Mouse (Mus musculus): ENCODE data around the gene Akap7.

Gene Akap7

DNA sequence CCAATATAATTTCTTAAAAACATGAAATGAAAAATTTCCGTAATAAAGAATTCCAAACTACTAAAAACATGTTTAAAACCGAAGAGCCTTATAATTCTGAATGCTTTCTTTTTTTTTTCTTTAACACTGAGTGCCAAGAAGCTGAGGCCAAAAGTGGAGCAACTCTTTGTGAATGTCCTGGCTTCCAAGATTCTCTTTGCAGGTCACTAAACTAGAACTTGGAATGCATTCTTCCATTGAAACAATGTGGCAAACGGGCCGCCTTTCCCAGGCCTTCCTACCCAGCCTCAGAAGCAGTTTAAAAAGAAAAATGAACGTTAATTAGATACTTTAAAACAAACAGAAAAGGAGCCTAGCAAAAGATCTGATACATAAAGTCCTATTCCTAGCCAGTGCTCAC, 27.5 kb downstream of the Akap7 start:
- no peak for TF ChIP-seq GATA4 (IDR thresholded peaks at IDR 0.05; ENCODE audit: insufficient replicate concordance, low read length)

DNA sequence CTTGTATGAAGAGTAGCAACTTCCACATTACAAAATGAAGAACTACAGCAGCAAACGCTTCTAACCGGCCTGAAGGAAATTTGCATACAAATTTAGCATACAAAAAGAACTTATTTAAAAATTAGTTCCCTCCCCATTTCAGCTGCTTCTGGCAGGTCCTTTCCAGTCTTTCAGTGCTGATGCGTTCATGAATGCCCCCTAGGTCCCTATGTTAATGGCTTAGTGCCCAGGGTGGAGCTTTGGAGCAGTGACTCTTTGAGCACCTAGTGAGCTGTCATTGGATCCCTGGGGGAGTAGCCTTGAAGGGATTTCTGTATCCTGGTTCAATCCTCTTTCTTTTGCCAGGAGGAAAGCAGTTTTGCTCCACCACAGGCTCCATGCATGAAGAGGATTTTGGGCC, 28.3 kb downstream of the Akap7 start:
- no peak for TF ChIP-seq GATA4 (IDR thresholded peaks at IDR 0.05; ENCODE audit: insufficient replicate concordance, low read length)

DNA sequence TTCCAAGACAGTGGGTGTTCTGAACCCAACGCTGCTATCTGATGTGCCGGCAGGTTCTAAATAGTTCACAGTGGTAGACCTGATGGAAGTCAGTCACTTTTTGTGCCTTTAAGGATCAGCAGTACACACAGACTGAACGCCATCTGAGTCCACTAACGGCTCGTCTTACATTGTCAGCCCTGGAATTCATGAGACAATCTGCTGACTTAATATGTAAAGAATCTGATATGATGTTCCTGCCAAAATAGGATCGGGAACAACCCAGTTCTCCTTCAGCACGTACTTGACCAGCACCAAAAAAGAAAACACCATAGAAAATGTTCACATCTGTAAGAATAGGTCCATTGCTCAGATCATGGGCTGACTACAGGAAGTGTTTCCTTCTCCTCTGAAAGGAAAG, 32.2 kb downstream of the Akap7 start:
- no peak for TF ChIP-seq GATA4 (IDR thresholded peaks at IDR 0.05; ENCODE audit: insufficient replicate concordance, low read length)

DNA sequence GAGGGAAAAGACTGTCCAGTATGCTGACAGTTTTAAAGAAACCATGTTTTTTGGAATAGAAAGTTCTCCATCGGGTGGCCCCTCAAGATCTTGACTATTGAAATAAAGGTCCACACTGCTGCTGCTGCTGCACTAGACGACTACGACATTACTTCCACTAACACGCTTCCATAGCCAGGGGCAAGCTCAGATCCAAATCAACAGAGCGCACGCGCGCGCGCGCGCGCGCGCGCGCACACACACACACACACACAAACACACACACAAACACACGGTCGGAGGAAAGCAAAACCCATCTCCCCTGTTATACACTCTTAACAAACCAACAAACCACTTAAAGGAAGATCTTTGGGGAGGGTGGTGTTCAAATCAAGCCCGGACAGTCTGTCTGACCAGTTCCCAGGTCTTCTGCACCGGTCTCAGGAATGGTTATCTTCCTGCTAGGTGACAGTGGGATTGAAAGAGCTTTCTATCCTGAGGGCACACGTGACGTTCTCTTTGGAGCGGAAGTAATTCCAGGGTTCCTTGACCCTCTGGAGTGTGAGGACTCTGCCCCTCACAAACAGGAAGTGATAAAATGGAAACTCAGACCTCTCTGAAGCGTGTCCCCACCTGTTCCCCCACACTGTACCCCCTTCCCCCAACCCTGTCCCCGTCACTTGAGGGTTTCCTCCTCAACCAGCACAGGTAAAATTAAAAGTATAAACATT, 32.9 kb downstream of the Akap7 start:
- no peak for TF ChIP-seq GATA4 (IDR thresholded peaks at IDR 0.05; ENCODE audit: insufficient replicate concordance, low read length)

DNA sequence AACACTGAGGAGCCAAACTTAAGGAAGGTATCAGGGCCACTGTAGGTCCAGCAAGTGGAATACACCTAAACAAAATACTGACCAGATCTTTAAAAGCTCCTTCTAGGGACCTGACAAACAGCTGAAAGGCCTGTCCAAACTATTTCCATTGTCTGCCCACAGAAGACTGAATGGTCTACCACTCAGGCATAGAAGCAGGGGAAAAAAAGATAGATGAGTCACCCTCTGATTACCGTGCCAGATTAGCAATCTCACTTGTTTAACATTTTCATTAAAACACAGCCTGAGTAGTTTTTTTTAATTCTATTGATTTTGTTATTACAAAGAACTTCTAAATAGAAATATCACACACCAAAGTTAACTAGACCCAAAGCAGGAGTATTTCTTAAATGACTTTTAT, 33.9 kb downstream of the Akap7 start:
- no peak for TF ChIP-seq GATA4 (IDR thresholded peaks at IDR 0.05; ENCODE audit: insufficient replicate concordance, low read length)

DNA sequence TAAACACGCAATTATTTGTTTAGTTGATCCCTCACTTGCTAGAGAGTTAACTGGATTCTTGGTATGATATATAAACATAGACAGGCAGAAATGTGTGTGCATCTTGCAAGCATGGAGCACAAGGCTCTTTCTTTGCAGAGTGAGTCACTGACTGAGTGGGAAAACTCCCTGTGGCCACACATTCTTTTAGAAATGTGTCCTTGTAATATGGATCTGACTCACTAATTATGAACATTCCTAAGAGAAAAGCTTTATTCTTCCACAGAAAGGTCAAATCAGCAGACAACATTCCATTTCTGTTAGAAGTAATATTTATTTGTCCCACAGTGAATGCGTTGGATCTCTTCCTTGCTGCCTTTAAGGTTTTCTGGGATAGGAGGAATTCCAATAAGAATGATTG, 35.9 kb downstream of the Akap7 start:
- no peak for TF ChIP-seq GATA4 (IDR thresholded peaks at IDR 0.05; ENCODE audit: insufficient replicate concordance, low read length)

DNA sequence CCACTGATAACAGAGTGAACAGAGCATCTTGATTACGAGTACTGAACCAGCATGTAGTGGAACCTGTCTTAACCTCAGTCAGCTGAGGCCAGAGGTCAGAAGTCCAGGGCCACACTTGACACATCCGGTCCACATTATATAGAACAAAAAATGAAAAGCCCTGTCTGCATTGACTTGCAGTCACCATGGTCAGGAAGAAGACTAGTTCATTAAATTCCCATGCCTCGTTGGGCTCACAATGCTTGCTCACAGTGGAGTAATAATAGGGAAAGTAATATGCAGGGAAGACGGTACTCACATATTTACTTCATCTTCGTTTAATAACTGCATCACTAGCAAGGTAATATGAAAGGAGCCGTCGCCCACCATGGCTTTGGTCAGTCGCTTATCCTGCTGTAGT, 36.5 kb downstream of the Akap7 start:
- no peak for TF ChIP-seq GATA4 (IDR thresholded peaks at IDR 0.05; ENCODE audit: insufficient replicate concordance, low read length)

DNA sequence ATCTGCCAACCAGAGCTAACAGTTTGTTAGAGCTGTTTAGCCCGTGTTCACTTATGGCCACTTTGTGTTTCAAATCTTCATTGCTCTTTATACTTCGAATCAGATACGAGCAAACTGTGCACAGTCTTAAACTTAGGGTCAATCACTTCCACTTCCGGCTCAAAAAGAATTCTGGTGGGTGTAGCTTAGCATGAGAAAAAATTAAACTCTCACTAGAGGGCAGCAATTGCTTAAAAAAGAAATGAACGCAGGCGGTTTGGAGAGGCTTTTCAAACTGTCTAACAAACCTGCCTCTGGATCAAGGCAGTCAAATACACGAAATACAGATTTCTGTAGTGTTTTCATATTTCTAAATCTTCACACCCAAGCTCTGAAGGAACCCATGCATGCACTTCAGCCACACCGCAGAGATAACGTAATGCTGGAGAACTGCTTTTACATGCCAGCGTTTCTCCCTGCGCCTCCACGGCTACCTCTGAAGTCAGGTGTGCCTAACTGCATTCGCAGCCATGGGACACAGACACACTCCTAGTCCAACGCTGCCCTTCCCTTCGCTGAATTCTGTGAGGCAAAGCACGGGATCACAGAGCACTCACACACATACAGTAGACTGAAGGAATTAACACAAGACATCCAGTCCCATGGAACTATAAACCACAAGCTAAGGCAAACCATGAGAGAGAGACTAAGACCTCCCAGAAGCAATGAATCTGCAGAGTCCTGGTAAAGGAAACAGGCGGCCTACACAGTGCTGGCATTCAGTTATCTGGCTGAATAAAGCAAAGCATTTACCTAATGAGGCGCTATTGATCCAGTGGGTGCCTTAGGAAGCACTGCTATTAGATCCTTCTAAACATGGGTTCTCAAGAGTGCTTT, 39.0 kb downstream of the Akap7 start:
- TF ChIP-seq GATA4 (IDR thresholded peaks at IDR 0.05; ENCODE audit: insufficient replicate concordance, low read length): no peak

DNA sequence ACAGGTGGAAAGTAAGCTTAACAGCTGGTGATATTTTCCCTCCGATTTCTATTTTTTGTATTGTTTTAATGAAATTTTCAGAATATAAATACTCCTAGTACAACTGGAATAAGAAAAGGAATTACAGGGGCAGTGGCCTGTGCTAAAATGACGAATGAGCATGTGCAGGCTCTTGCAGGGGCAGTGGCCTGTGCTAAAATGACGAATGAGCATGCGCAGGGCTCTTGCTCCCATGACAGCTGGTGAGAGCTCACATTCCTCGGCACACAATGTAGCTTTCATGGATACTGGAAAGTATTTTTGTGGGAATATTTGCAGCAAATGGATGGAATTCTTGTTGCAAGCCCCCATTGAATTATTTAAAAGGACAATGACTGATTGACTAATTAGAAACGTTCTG, 46.5 kb downstream of the Akap7 start:
- TF ChIP-seq GATA4 (IDR thresholded peaks at IDR 0.05; ENCODE audit: insufficient replicate concordance, low read length): no peak

DNA sequence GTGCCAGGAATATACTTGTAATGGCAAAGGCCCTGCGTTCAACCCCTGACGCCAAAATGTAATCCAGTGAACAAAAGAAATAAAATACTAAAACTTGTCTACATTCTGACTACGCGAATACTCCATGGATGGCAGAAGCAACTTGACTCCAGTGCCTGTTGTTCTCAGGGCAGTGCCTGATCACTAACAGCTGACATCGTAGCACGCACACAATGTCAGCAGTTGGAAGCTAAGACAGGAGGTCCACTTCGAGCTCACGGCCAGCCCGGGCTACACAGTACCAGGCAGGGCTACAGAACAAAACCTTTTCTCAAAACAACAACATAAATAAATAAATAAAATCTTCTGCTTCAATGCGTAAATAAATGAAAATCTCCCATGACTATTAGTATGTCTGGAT, 46.9 kb downstream of the Akap7 start:
- no peak for TF ChIP-seq GATA4 (IDR thresholded peaks at IDR 0.05; ENCODE audit: insufficient replicate concordance, low read length)

DNA sequence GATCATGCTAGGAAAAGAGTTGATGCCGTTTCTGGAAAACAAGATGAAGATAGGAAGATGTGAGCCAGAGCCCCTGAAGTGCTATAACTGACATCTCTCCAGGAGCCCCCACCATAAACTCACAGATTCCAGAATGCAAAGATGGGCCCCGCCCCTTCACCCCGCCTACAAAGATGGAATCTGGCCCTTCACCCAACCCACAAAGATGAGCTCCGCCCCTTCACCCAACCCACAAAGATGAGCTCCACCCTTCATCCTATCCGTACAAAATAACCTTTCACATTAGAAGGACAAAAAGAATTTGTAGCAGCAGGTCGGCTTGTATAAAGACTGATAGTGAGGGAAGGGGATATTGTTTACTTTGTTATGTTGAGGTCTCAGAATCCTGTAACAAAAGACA, 49.5 kb downstream of the Akap7 start:
- no peak for TF ChIP-seq GATA4 (IDR thresholded peaks at IDR 0.05; ENCODE audit: insufficient replicate concordance, low read length)

DNA sequence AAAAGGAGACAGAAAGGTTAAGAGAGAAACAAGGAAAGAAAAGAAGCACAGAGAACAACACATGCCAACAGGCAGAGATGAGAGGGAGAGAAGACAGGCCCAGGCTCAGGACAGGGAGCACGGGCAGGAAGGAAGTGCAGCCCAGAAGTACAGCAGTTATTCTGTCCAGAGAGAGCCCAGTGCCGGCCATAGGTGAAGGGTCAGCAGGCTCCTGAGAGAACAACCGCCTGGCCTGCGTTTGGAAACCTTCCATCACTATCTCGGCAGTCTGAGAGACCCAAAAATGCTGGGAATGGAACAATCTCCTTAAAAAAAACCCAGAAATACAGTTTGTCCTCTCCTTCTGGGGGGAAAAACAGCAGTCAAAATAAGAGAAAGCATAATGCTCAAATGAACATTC, 50.2 kb downstream of the Akap7 start:
- TF ChIP-seq GATA4 (IDR thresholded peaks at IDR 0.05; ENCODE audit: insufficient replicate concordance, low read length): no peak

DNA sequence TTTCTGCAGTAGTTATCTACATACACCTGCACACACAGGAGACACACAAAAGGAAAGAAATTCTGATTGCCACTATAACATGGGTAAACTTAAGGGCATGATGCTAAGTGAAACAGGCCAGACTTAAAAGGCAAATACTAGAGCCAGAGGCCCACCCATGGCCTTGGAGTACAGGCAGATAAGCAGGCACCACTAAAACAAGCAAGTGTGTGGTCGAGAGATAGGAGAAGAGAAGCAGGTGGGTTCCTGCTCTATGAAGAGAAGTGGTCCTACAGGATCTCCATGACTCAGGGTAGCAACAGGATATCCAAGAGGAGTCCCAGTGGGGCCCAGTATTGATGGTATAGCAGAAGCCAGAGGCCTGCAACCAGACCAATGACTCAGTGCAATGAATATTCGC, 54.2 kb downstream of the Akap7 start:
- no peak for TF ChIP-seq GATA4 (IDR thresholded peaks at IDR 0.05; ENCODE audit: insufficient replicate concordance, low read length)

DNA sequence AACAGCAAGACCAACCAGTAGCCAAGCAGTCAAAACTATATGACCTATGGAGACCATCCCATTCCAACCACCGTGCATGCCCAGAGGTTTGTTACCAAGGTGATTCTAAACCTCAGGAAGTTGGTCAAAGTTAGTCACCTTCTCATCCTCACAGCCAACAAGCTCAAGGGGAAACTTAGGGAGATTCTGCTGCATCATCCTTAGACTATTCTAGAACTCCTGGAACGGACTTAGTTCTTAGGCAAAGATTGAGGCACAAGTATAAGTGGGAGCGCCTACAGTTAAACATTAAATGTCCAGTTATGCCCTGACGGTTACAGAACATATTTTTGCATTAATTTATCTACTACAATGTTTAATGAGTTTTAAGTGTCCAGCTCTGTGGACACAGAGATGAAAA, 54.7 kb downstream of the Akap7 start:
- no peak for TF ChIP-seq GATA4 (IDR thresholded peaks at IDR 0.05; ENCODE audit: insufficient replicate concordance, low read length)

DNA sequence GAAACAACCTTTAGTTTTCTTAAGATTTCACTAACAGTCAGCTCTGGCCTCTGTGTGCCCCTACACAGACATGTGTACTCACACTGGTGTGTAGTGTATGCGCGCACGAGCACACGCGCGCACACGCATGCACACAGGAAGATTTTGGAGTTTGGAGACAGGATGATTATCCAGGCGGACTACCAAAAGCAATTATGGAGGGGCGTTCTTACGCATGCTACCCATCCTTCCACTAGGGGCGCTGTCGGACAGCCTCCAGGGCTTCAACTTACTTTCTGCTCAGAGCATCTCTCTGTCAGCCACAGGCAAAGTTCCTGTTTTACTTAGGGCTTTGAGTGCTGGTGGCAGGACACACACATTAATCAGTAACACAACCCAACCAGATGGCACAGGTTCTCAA, 57.6 kb downstream of the Akap7 start:
- TF ChIP-seq GATA4 (IDR thresholded peaks at IDR 0.05; ENCODE audit: insufficient replicate concordance, low read length): no peak

DNA sequence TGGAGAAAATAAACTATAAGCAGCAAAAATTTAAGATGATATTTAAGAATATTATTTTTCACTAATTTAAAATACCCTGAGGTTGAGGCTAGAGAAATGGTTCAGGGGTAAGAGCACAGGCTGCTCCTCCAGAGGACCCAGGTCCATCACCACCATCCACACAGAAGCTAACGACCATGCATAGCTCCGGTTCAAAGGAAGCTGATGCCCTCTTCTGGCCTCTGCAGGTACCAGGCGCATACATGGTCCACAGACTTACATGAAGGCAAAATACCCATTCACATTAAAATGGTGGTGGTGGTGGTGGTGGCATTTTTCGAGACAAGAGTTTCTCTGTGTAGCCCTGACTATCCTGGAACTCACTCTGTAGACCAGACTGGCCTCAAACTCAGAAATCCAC, 61.5 kb downstream of the Akap7 start:
- TF ChIP-seq GATA4 (IDR thresholded peaks at IDR 0.05; ENCODE audit: insufficient replicate concordance, low read length): no peak

DNA sequence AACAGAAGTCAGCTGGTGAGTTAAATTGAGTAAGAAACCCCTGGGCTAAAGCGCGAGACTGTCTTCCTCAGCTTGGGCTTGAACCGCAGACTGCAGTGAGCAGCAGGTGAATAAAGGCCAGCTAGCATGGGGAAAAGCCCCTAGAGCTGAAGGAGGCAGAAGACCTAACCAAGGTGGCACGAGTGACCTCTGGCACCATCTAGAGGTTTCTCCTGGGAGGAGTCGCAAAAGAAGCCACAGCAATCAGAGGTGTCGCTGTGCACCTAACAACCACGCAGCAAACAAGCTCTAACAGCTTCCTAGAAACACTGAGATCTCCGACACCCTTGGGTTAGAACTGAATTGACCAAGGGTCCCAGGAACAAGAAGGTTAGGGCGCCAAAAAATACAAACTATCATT, 68.5 kb downstream of the Akap7 start:
- TF ChIP-seq GATA4 (IDR thresholded peaks at IDR 0.05; ENCODE audit: insufficient replicate concordance, low read length): no peak

Data from liver, adult (tissue).